Mouse (Mus musculus): ENCODE data around the gene Bnipl.

DNA sequence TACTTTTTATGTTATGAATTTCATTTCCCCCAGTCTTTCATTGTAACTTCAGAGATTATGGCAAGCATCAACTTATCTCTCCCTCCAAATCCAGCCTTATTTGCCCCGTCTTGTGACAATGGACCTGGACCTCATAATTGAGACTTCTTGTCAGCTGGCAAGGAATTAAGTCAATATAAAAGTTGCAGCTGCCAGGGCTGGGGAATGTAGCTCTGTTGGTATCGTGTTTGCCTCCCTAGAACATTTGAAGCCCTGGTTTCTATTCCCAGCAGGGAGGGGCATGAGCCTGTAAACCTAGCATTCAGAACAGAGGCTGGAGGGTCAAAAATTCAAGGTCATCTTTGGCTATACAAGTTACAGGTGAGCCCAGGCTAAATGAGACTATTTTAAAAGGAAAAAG, 55.2 kb downstream of the Bnipl start:
- TF ChIP-seq CTCF (IDR thresholded peaks at IDR 0.05; ENCODE audit: insufficient read depth, low read length) (no peak), POLR2A (IDR thresholded peaks at IDR 0.05; ENCODE audit: borderline replicate concordance, extremely low read depth, low read depth, low read length) (no peak)

Measured in lung, adult 2 months (tissue).